Mouse (Mus musculus) brain, embryonic 18.5 days (tissue): ENCODE results near the gene Smim15.

Source experiments
- DNase-seq: peaks from one replicate; pipeline ENCODE4 v3.0.0-alpha.2; 2012; ENCODE audit warnings: low read depth, low spot score

Gene Smim15

GRCm38 (mm10) chr13:108044222-108044941 lies at the start of gene Smim15:
Smim15 (plus strand) TSS chr13:108044446.
- DNase-seq, result peak; percentile 77

DNA sequence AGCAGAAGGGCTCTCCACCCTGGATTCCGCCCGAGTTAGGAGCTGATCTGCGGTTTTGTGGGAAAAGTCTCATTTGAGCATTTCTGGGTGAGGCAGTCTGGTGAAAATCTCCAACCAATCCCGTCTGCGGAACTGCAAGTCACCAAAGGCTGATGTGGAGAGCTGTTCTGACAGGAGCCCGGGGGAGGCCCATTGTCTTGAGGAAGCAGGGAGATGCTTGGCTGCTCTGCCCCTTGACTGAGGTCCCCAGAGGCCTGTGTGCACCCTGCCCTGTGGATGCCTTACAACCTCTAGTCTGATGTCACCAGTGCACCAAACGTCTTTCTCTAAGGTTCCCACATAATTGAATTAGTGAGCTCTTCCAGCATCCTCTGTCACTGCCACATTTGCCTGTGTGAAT lies 49.0 kb upstream of the Smim15 start:
- no peak for DNase-seq

GRCm38 (mm10) chr13:107996301-107996700 lies 47.9 kb upstream of the Smim15 start:
- DNase-seq, result no peak

GRCm38 (mm10) chr13:108007861-108008260 lies 36.4 kb upstream of the Smim15 start:
- no peak for DNase-seq

DNA sequence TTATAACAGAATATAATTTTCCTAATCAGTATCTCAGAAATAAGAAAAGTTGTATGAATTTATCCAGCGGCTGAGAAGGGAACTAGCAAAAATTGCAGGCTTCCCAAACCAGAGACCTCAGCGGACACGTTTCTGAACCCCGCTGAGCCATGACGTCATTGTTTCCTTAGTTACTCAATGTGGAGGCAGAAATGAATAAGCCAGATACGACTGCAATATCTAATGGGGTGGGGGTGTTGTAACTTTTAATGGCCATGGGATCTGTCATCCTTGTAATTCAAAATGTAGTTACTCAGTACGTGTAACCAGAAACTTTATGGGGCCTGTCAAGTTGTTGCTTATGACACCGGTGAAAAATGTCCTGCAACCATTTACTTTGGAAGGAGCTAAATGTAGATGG lies 31.1 kb upstream of the Smim15 start:
- no peak for DNase-seq

DNA sequence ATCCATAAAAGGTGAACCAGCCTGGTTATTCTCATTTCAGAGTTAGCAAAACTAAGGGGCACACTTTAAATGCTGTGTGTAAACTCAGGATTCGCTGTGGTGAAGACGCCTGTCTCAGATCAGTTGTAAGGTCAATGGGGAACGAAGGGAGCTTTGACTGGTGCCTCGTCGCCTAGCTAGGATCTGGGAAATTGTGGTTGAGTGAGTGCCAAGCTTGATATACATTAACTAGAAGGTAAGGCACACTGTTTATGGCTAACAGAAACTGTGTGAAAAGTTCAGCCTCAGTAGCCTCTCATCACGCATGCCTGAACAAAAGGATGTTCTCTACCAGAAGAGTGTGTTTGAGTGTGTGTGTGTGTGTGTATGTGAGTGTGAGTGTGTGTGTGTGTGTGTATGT lies 30.4 kb upstream of the Smim15 start:
- no peak for DNase-seq

DNA sequence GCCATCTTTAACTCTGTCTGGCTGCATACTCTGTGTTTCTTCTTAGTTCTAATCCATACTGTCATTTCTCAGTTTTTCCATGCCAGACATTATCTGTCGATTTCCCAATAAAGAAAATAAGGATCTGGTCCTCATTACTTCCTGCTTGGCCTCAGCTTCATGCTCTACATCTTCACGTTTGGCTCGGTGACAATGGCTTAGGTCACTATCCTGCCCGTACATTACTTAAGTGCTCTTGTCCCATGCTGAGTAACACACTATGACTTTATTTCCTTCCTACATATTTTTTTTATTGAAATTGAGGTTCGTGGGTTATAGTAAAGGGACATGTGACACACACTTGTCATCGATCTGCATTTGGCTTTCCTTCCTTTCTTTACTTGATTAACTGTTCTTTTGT lies 29.1 kb upstream of the Smim15 start:
- no peak for DNase-seq

GRCm38 (mm10) chr13:108017349-108017748 lies 26.9 kb upstream of the Smim15 start:
- DNase-seq, result no peak

DNA sequence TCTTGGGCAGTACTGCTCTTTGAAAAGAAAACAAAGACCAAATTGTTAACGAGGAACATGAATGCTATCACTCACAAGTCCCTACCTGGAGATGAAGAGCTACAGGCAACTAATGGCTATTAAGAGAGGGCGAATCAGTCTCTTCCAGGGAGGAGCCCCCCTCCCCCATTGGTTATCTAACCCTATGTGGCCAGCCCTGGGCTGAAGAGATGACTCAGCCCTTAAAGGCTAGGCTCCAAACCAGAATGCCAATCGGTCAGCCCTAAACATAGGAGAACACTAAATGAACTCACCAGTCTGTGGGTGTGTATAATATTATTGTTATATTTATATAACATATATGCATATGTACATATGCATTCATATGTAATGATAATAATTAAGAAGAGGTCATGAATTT lies 18.4 kb upstream of the Smim15 start:
- no peak for DNase-seq

DNA sequence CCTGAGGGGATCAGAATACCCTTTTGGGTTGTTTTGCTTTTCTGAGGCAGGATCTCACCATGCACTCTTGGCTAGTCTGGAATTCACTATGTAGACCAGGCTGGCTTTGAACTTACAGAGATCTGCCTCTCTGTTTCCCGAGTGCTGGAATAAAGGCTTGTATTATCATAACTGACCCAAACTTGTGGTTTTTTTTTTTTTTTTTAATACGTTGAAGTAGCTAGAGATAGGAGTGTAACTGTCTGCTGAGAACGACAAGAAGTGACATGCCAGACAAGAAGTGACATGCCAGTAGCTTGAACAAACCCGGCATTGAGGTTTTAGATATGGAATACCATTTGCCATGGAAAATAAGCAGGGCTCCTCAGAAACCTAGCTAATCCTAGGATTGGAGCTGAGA lies 11.5 kb upstream of the Smim15 start:
- DNase-seq, result no peak

DNA sequence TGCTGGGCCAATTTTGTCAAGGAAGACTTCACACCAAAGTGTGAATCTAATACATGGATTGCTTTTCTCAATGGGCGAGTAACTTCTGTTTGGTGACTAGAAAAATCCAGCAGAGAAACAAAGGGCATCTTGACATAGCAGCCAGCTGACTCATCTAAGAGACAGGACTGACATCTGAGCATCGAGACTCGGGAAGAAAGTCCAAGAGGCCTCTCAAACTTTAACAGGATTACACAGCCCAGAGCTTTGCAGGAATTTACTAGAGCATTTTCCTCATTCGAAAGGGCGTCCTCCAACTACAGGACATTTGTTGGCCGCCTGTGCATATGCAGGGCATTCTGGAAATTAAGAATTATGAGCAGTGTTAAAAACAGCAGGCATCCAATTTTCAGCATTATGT lies 4.9 kb upstream of the Smim15 start:
- DNase-seq, result no peak

DNA sequence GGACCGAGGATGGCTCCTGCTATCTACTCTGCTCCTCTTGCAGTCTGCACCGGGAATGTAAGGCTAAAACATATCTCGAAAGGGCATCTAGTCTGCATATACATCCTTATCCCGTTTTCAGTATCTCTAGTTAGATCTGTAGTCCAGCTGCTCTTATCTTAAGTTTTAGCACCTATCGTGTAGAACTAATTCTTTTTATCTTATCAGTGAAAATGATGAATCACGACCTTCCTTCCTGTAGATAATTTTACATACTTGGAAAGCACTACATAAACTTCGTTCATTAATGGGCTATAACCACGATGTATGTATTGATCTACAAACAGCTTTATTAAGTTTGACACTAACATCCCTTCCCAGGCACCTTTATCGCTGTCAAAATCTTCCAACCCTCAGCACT lies 4.3 kb upstream of the Smim15 start:
- DNase-seq, result no peak

- DNase-seq, result no peak
Measured at GRCm38 (mm10) chr13:108040451-108040850, 3.8 kb upstream of the Smim15 start.

- peak; percentile 45 for DNase-seq
Measured at GRCm38 (mm10) chr13:108041358-108041757, 2.9 kb upstream of the Smim15 start.

GRCm38 (mm10) chr13:108043431-108044221 lies 620 bp upstream of the Smim15 start:
- peak; percentile 8 for DNase-seq

DNA sequence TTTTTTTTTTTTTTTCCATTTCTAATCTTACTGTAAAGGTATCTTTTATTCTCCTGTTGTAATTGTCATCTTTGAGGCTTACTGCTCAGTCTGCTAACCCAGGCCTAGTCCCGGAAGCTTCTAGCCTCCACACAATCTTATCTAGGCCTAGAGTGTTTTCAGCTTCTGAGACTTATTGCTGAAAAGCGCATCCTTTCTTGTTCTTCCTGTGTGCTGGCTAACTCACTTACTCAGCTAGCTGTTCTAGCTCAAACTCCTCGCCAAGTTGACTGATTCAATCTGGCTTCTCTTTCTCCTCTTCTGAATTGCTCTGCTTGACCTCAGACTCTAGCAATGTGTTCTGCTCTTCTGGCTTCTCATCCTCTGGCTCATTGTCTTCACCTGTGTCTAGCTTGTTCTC lies 1.4 kb downstream of the Smim15 start:
- DNase-seq, result no peak

GRCm38 (mm10) chr13:108046071-108046470 lies 1.8 kb downstream of the Smim15 start:
- no peak for DNase-seq

DNA sequence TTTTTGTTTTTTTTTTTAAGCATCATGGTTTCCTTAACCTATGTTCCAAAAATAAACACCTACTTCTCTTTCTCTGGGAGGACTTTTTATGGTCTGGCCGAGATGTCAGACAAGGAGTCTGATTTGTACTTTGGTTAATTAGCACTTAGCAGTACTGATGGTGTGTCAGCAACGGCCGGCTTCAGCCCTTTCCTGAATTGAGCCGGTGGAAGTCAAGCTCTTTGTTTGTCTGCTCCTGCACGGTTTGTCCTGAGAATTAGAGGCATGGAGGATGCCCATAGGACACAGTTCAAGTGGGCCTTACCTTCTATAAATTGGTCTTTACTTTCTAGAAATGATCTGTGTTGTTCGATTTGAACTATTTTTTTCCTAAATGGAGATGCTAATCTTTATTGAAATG lies 2.6 kb downstream of the Smim15 start:
- no peak for DNase-seq

DNA sequence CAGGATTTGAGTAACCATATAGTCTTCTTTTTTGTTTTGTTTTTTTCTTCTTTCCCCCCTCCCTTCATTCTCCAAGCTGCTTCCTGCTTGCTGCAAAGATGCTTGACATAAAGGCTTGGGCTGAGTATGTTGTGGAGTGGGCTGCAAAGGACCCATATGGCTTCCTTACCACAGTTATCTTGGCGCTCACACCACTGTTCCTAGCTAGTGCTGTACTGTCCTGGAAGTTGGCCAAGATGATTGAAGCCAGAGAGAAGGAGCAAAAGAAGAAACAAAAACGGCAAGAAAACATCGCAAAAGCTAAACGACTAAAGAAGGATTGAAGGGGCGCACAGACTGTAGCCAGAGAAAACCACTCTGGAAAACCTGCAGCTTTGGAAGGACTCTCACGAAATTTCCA lies 3.1 kb downstream of the Smim15 start:
- DNase-seq, result no peak

- DNase-seq, result no peak
Measured at GRCm38 (mm10) chr13:108056896-108057295, 12.7 kb downstream of the Smim15 start.

GRCm38 (mm10) chr13:108060286-108060885 lies 16.1 kb downstream of the Smim15 start:
- no peak for DNase-seq

DNA sequence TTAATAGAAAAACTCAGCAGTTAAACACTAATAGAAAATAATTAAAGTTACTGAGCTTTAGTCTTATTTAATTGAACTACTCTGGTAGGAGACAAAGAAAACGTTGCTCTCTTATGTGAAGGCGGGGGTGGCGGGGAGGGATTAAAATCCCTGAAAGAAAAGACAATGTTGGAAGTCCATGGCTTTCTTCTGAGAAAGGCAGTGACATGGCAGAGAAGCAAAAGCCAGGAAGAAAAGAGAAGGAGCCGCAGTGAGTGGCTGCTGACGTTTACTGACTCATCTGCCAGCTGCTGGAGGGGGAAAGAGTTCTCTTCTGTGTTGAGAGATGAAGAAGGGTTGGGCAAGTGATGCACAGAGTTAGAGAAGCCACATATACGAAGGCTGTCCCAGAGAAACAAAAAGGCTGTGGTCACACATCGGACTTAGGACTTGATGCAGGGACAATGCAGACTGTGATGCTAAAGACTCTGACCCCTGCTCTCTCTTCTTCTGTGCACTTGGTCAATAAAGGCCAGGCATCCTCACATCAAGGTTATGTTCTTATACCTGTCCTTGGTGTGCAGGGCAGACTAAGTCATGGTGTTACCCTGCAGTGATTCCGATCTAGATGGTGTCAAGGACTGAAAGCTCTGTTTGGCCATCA lies 16.8 kb downstream of the Smim15 start:
- DNase-seq, result no peak
